Mouse (Mus musculus): ENCODE measurements at regions not wholly inside any gene's neighbourhood (a gene's known extent, or its start where the extent isn't known, plus 50 kb on each side); places are given as distances from the start of the nearest gene placed in this dataset.

DNA sequence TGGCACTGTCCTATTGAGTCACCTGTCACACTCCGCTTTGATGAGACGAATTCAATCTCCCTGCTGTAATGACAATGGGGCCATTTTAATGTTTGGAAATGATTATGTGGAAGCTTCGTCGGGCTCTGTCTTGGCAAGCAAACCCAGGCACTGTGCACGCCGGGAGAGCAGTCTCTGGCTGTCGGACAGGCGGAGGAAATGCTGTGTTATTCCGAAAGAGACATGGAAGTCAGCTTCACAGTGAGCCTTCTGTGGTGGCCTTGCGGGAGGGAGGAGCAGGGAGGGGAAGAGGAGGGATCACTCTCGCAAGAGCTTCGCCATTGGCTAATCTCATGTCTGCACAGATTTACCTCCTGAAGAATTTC is 110.0 kb upstream of the Kiz start:
- Histone ChIP-seq H3K79me2 (ENCODE audit: control insufficient read depth, insufficient read depth, low read length) (no peaks in the 10 kb centered on the region), H3K9ac (ENCODE audit: low read depth, low read length) (no peak overlapping the region), H3K36me3 (ENCODE audit: control insufficient read depth, insufficient read depth, low read length) (no peaks in the 10 kb centered on the region), H3K27me3 (ENCODE audit: control insufficient read depth, insufficient read depth, low read length) (peaks cover 3% of the 10 kb centered on the region; the same call in 1 of the 2 replicates), H3K4me1 (ENCODE audit: control insufficient read depth, insufficient read depth, low read length) (no peaks in the 10 kb centered on the region), H3K27ac (replicated peaks; ENCODE audit: insufficient read depth, low read depth, low read length) (no peak overlapping the region), H3K4me3 (ENCODE audit: insufficient read depth, low read depth, low read length) (no peak overlapping the region)
- WGBS, result 62% methylated on average over 12 of the region's 12 CpGs
- DNase-seq (ENCODE audit: extremely low read depth, low read depth, low spot score), result no peak
- TF ChIP-seq POLR2A (IDR thresholded peaks at IDR 0.05; ENCODE audit: extremely low read depth, insufficient read depth, low read length), result no peak
- no peak for TF ChIP-seq CTCF (IDR thresholded peaks at IDR 0.05; ENCODE audit: low read depth, low read length)

GRCm38 (mm10) chr2:146753988-146754387 is 101.7 kb upstream of the Kiz start:
- H3K79me2 ChIP-seq (ENCODE audit: control insufficient read depth, insufficient read depth, low read length), result no peaks in the 10 kb centered on the region
- no peak for DNase-seq (ENCODE audit: extremely low read depth, low read depth, low spot score)
- TF ChIP-seq CTCF (IDR thresholded peaks at IDR 0.05; ENCODE audit: low read depth, low read length) (no peak), POLR2A (IDR thresholded peaks at IDR 0.05; ENCODE audit: extremely low read depth, insufficient read depth, low read length) (no peak)
- H3K27me3 ChIP-seq (ENCODE audit: control insufficient read depth, insufficient read depth, low read length), result no peaks in the 10 kb centered on the region
- no peak overlapping the region for H3K4me3 ChIP-seq (ENCODE audit: insufficient read depth, low read depth, low read length)
- no peaks in the 10 kb centered on the region for H3K4me1 ChIP-seq (ENCODE audit: control insufficient read depth, insufficient read depth, low read length)
- no peak overlapping the region for H3K9ac ChIP-seq (ENCODE audit: low read depth, low read length)
- H3K36me3 ChIP-seq (ENCODE audit: control insufficient read depth, insufficient read depth, low read length), result no peaks in the 10 kb centered on the region
- 26% methylated on average over 2 of the region's 2 CpGs for WGBS
- no peak overlapping the region for H3K27ac ChIP-seq (replicated peaks; ENCODE audit: insufficient read depth, low read depth, low read length)

- TF ChIP-seq POLR2A (IDR thresholded peaks at IDR 0.05; ENCODE audit: extremely low read depth, insufficient read depth, low read length) (no peak), CTCF (IDR thresholded peaks at IDR 0.05; ENCODE audit: low read depth, low read length) (no peak)
- Histone ChIP-seq H3K9ac (ENCODE audit: low read depth, low read length) (no peak overlapping the region), H3K36me3 (ENCODE audit: control insufficient read depth, insufficient read depth, low read length) (no peaks in the 10 kb centered on the region), H3K79me2 (ENCODE audit: control insufficient read depth, insufficient read depth, low read length) (no peaks in the 10 kb centered on the region), H3K4me3 (ENCODE audit: insufficient read depth, low read depth, low read length) (no peak overlapping the region), H3K4me1 (ENCODE audit: control insufficient read depth, insufficient read depth, low read length) (no peaks in the 10 kb centered on the region), H3K27ac (replicated peaks; ENCODE audit: insufficient read depth, low read depth, low read length) (no peak overlapping the region), H3K27me3 (ENCODE audit: control insufficient read depth, insufficient read depth, low read length) (0 out of 2 replicates have a peak, but pooled peaks cover 4% of the 10 kb centered on the region)
- no peak for DNase-seq (ENCODE audit: extremely low read depth, low read depth, low spot score)
- 73% methylated on average over 18 of the region's 18 CpGs for WGBS
Measured at GRCm38 (mm10) chr2:146763522-146764144, 92.0 kb upstream of the Kiz start.

- no peaks in the 10 kb centered on the region for H3K36me3 ChIP-seq (ENCODE audit: control insufficient read depth, insufficient read depth, low read length)
- H3K27ac ChIP-seq (replicated peaks; ENCODE audit: insufficient read depth, low read depth, low read length), result no peak overlapping the region
- DNase-seq (ENCODE audit: extremely low read depth, low read depth, low spot score), result no peak
- H3K9ac ChIP-seq (ENCODE audit: low read depth, low read length), result no peak overlapping the region
- H3K79me2 ChIP-seq (ENCODE audit: control insufficient read depth, insufficient read depth, low read length), result no peaks in the 10 kb centered on the region
- TF ChIP-seq POLR2A (IDR thresholded peaks at IDR 0.05; ENCODE audit: extremely low read depth, insufficient read depth, low read length), result no peak
- no peak for TF ChIP-seq CTCF (IDR thresholded peaks at IDR 0.05; ENCODE audit: low read depth, low read length)
- WGBS, result 49% methylated on average over 12 of the region's 12 CpGs
- H3K4me3 ChIP-seq (ENCODE audit: insufficient read depth, low read depth, low read length), result no peak overlapping the region
- H3K27me3 ChIP-seq (ENCODE audit: control insufficient read depth, insufficient read depth, low read length), result 0 out of 2 replicates have a peak, but pooled peaks cover 4% of the 10 kb centered on the region
- H3K4me1 ChIP-seq (ENCODE audit: control insufficient read depth, insufficient read depth, low read length), result no peaks in the 10 kb centered on the region
Measured at GRCm38 (mm10) chr2:146764313-146765255, 91.1 kb upstream of the Kiz start.

DNA sequence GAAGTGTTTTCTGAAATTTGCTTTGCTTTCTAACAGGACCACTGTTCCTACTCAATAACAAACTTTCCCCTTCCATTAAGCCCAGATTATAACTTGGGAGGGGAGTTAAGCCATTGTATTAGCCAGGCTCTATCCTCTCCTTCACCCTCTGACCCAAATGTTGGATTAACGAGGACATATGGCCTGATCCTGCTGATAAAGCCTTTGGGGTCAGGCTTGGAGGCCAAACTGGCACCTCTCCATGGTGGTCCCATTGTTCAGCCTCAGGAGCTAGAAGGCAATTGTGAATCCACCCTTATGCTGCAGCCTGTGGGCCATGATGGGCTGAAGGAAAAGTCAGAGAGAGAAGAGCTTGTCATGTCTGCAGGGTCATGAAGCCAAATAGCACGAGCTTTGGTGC is 80.8 kb upstream of the Kiz start:
- no peaks in the 10 kb centered on the region for H3K36me3 ChIP-seq (ENCODE audit: control insufficient read depth, insufficient read depth, low read length)
- no peak overlapping the region for H3K4me3 ChIP-seq (ENCODE audit: insufficient read depth, low read depth, low read length)
- no peak for TF ChIP-seq CTCF (IDR thresholded peaks at IDR 0.05; ENCODE audit: low read depth, low read length)
- no peak for TF ChIP-seq POLR2A (IDR thresholded peaks at IDR 0.05; ENCODE audit: extremely low read depth, insufficient read depth, low read length)
- no peaks in the 10 kb centered on the region for H3K4me1 ChIP-seq (ENCODE audit: control insufficient read depth, insufficient read depth, low read length)
- no peak overlapping the region for H3K9ac ChIP-seq (ENCODE audit: low read depth, low read length)
- H3K79me2 ChIP-seq (ENCODE audit: control insufficient read depth, insufficient read depth, low read length), result no peaks in the 10 kb centered on the region
- H3K27ac ChIP-seq (replicated peaks; ENCODE audit: insufficient read depth, low read depth, low read length), result no peak overlapping the region
- 33% methylated on average over 2 of the region's 2 CpGs for WGBS
- no peak for DNase-seq (ENCODE audit: extremely low read depth, low read depth, low spot score)
- no peaks in the 10 kb centered on the region for H3K27me3 ChIP-seq (ENCODE audit: control insufficient read depth, insufficient read depth, low read length)
